ENCODE assay signal across 18 mouse cellular contexts in the genomic region with DNA sequence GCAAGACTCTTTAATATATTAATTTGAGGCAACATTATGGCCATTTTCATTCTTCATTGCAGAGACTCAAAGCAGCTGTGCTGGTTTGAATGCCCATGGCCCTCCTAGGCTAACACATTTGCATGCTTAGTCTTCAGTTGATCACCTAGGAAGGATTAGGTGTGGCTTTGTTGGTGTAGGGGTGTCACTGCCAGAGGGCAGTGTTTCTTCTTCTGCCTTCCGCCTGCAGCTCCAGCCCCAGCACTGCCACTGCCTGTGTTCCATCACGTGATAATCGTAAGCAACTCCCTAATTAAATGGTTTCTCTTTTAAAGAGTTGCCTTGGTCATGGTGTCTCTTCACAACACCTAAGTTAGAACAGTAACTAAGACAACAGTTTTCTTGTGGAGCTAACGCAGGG. TPM values are rescaled to one million over a fixed set of nuclear protein-coding genes. Genes with fewer than 3 reads are reported as not detected.
DNase-seq lines count a peak whose midpoint lies in the region; ATAC-seq and TF ChIP-seq lines count a peak whose summit lies in the region.
"Had no signal": no experiment of that assay in that cellular context is flagged by ENCODE, and none has a peak within 500 bp of the region (broad histone marks: within the 10 kb centered on the region; RNA-seq: fewer than 3 reads in every experiment).

No protein-coding gene starts in this region.

- peak; percentile 21; the same call in 1 of the 2 replicates for TF ChIP-seq CTCF in lung, postnatal 0 days (IDR thresholded peaks at IDR 0.05)
- peak in 1 of 2 experiments; percentile 23; a peak in 1 of 4 replicates for TF ChIP-seq CTCF in CH12.LX (conservative IDR thresholded peaks at IDR 0.05 in 1 of 2, IDR thresholded peaks at IDR 0.05 in 1 of 2; ENCODE audit: low read depth in 2 of 2, low read length in 2 of 2)
- 0 out of 2 replicates have a peak, but pooled peaks have one; percentile 4 for TF ChIP-seq CTCF in stomach, postnatal 0 days (IDR thresholded peaks at IDR 0.05; ENCODE audit: low read depth)

- H3K79me2 ChIP-seq in CH12.LX (replicated peaks; ENCODE audit: control insufficient read depth, extremely low read depth, insufficient read depth, poor library complexity, severe bottlenecking) = no peaks in the 10 kb centered on the region

- no peaks in the 10 kb centered on the region for H3K36me3 ChIP-seq in lung, postnatal 0 days (ENCODE audit: insufficient read depth, low read length)
- no peaks in the 10 kb centered on the region for H3K36me3 ChIP-seq in CH12.LX (replicated peaks in 1 of 2; ENCODE audit: control insufficient read depth in 1 of 2, insufficient read depth in 1 of 2, low read length in 1 of 2)
- H3K36me3 ChIP-seq in stomach, postnatal 0 days (ENCODE audit: control insufficient read depth, insufficient read depth, low read length) = no peaks in the 10 kb centered on the region; the same call in 1 of the 2 replicates
- H3K36me3 ChIP-seq: forebrain, embryonic 15.5 days; hindbrain, embryonic 15.5 days had no signal

- 70% methylated on average over 4 of the region's 4 CpGs for WGBS in lung, postnatal 0 days
- 70% methylated on average over 4 of the region's 4 CpGs for WGBS in stomach, postnatal 0 days

- ATAC-seq in lung, postnatal 0 days = no peak
- no peak for ATAC-seq in stomach, postnatal 0 days (ENCODE audit: low FRiP score, low TSS enrichment)
- ATAC-seq: forebrain, embryonic 15.5 days; Patski had no signal

- no peak overlapping the region for H3K27ac ChIP-seq in lung, postnatal 0 days (ENCODE audit: low read length)
- H3K27ac ChIP-seq in CH12.LX (ENCODE audit: insufficient read depth, low read depth) = no peak overlapping the region
- H3K27ac ChIP-seq in stomach, postnatal 0 days (replicated peaks) = no peak overlapping the region
- H3K27ac ChIP-seq: embryonic facial prominence, embryonic 12.5 days; forebrain, embryonic 15.5 days; heart, embryonic 13.5 days; hindbrain, embryonic 15.5 days had no signal

- peaks cover 3% of the 10 kb centered on the region; the same call in 1 of the 2 replicates for H3K4me1 ChIP-seq in lung, postnatal 0 days (ENCODE audit: insufficient read depth, low read depth, low read length)
- peaks cover 2 to 14% of the 10 kb centered on the region in 2 experiments; a peak in 3 of 4 replicates for H3K4me1 ChIP-seq in CH12.LX (ENCODE audit: control insufficient read depth in 1 of 2, insufficient read depth in 2 of 2)
- H3K4me1 ChIP-seq in stomach, postnatal 0 days (replicated peaks; ENCODE audit: control insufficient read depth, insufficient read depth) = no peaks in the 10 kb centered on the region
- H3K4me1 ChIP-seq: hindbrain, embryonic 15.5 days had no signal

- TF ChIP-seq RAD21 in CH12.LX (IDR thresholded peaks at IDR 0.05; ENCODE audit: low read depth, low read length) = no peak

- no peaks in the 10 kb centered on the region for H3K27me3 ChIP-seq in lung, postnatal 0 days (replicated peaks; ENCODE audit: insufficient read depth, low read length)
- no peaks in the 10 kb centered on the region for H3K27me3 ChIP-seq in CH12.LX (replicated peaks)
- no peaks in the 10 kb centered on the region for H3K27me3 ChIP-seq in stomach, postnatal 0 days (ENCODE audit: control insufficient read depth, insufficient read depth, low read length)
- H3K27me3 ChIP-seq: embryonic facial prominence, embryonic 12.5 days; forebrain, embryonic 15.5 days; heart, embryonic 13.5 days; hindbrain, embryonic 15.5 days; Patski had no signal

- TF ChIP-seq POLR2A in CH12.LX (IDR thresholded peaks at IDR 0.05; ENCODE audit: low read depth, low read length) = no peak

- intact Hi-C loops in gastrocnemius, postnatal 14 days (cut with DNase I; ENCODE audit: low total_unique reads) = no loop called here

- no peak for TF ChIP-seq EP300 in lung, postnatal 0 days (IDR thresholded peaks at IDR 0.05)
- no peak for TF ChIP-seq EP300 in CH12.LX (IDR thresholded peaks at IDR 0.05; ENCODE audit: low read length)
- TF ChIP-seq EP300 in stomach, postnatal 0 days (optimal IDR thresholded peaks at IDR 0.05) = no peak

- H3K4me2 ChIP-seq in lung, postnatal 0 days (replicated peaks; ENCODE audit: low read depth, low read length) = no peak overlapping the region
- no peak overlapping the region for H3K4me2 ChIP-seq in CH12.LX (ENCODE audit: insufficient read depth, low read depth, poor library complexity, severe bottlenecking)
- no peak overlapping the region for H3K4me2 ChIP-seq in stomach, postnatal 0 days (replicated peaks; ENCODE audit: low read depth)
- H3K4me2 ChIP-seq: embryonic facial prominence, embryonic 12.5 days; forebrain, embryonic 15.5 days; heart, embryonic 13.5 days; hindbrain, embryonic 15.5 days had no signal

- DNase-seq in lung, postnatal 0 days (ENCODE audit: low spot score) = no peak
- DNase-seq in lung, adult 18-20 months = no peak
- DNase-seq in CH12.LX (ENCODE audit: extremely low read depth) (no peak), ZHBTc4 (ENCODE audit: low read depth, low spot score) (peak; percentile 42)
- no peak for DNase-seq in stomach, postnatal 0 days (ENCODE audit: low spot score)
- DNase-seq in gastrocnemius, postnatal 14 days = no peak
- DNase-seq in thymus, postnatal 4 days = no peak
- DNase-seq: adrenal gland, adult 2 months; adrenal gland, postnatal 25 days; cerebellum, adult 18-20 months; cerebellum, postnatal 14 days; gastrocnemius, postnatal 10 days; heart, postnatal 36 days had no signal

- in situ Hi-C loops in CH12.LX (cut with MboI; ENCODE audit: low pct_ligation_motif_present, low pct_unique_long_range_greater_than_20kb, low sequenced_read_pairs) = no loop called here

- no peaks in the 10 kb centered on the region for H3K9me3 ChIP-seq in lung, postnatal 0 days (ENCODE audit: low read length)
- no peaks in the 10 kb centered on the region for H3K9me3 ChIP-seq in CH12.LX (replicated peaks; ENCODE audit: low read length)
- no peaks in the 10 kb centered on the region for H3K9me3 ChIP-seq in stomach, postnatal 0 days (ENCODE audit: control insufficient read depth, low read length)
- H3K9me3 ChIP-seq: embryonic facial prominence, embryonic 12.5 days; forebrain, embryonic 15.5 days; heart, embryonic 13.5 days; hindbrain, embryonic 15.5 days had no signal

- dilution Hi-C loops in CH12.LX (cut with MboI; ENCODE audit: extremely low pct_ligation_motif_present, extremely low pct_unique_long_range_greater_than_20kb, low sequenced_read_pairs) = no loop called here

- H3K9ac ChIP-seq in lung, postnatal 0 days (replicated peaks; ENCODE audit: low read depth) = no peak overlapping the region
- H3K9ac ChIP-seq in CH12.LX (ENCODE audit: insufficient read depth, low read depth) = no peak overlapping the region
- H3K9ac ChIP-seq in stomach, postnatal 0 days (ENCODE audit: low read length) = no peak overlapping the region
- H3K9ac ChIP-seq: embryonic facial prominence, embryonic 12.5 days; forebrain, embryonic 15.5 days; heart, embryonic 13.5 days; hindbrain, embryonic 15.5 days had no signal

- H3K4me3 ChIP-seq in lung, postnatal 0 days (ENCODE audit: low read depth, low read length) = no peak overlapping the region
- no peak overlapping the region for H3K4me3 ChIP-seq in CH12.LX (replicated peaks in 1 of 3; ENCODE audit: low read depth in 2 of 3, low read length in 2 of 3, poor library complexity in 1 of 3)
- no peak overlapping the region for H3K4me3 ChIP-seq in stomach, postnatal 0 days (ENCODE audit: low read depth, low read length)
- H3K4me3 ChIP-seq: embryonic facial prominence, embryonic 12.5 days; forebrain, embryonic 15.5 days; heart, embryonic 13.5 days; hindbrain, embryonic 15.5 days had no signal

TF ChIP-seq in CH12.LX, 34 proteins besides CTCF, POLR2A, EP300 and RAD21:
- TF ChIP-seq USF1 (IDR thresholded peaks at IDR 0.05; ENCODE audit: low read depth, low read length) (0 out of 2 replicates have a peak, but pooled peaks have one; percentile 11), ETS1 (conservative IDR thresholded peaks at IDR 0.05; ENCODE audit: low read depth, low read length) (no peak)

RNA-seq across cellular contexts. Expression of gene Rftn2, which starts 13.8 kb away (rescaled TPM):
- polyA plus RNA-seq in lung, postnatal 0 days (2015; fragmentation: Nextera tagmentation; extraction: Ambion mirVana) = 13.6 and 13.9 TPM in 2 replicates
- 0.88 and 1.4 TPM in 2 replicates for total RNA-seq in CH12.LX (2012; rRNA removed)
- 0.96 and 1.1 TPM in 2 replicates for total RNA-seq in CH12.LX (2014; rRNA removed)
- 0.91 and 1.4 TPM in 2 replicates for polyA plus RNA-seq in CH12.LX (2012; ENCODE audit: insufficient read length, low read depth)
- 3.0 TPM in 2 replicates for polyA plus RNA-seq in stomach, postnatal 0 days (2015; fragmentation: Nextera tagmentation; extraction: Ambion mirVana)
- total RNA-seq in gastrocnemius, postnatal 14 days (2021) = 1 to 10 TPM; 8.8 to 9.2 TPM

RNA-seq across cellular contexts. Expression of gene Mars2, which starts 24.2 kb away (rescaled TPM):
- 1.3 and 1.4 TPM in 2 replicates for polyA plus RNA-seq in lung, postnatal 0 days (2015; fragmentation: Nextera tagmentation; extraction: Ambion mirVana)
- total RNA-seq in CH12.LX (2012; rRNA removed) (4.5 and 5.7 TPM in 2 replicates), CH12.LX (2014; rRNA removed) (5.6 and 5.8 TPM in 2 replicates)
- 3.5 and 3.7 TPM in 2 replicates for polyA plus RNA-seq in CH12.LX (2012; ENCODE audit: insufficient read length, low read depth)
- polyA plus RNA-seq in stomach, postnatal 0 days (2015; fragmentation: Nextera tagmentation; extraction: Ambion mirVana) = 1.7 and 2.0 TPM in 2 replicates
- total RNA-seq in gastrocnemius, postnatal 14 days (2021) = 1 to 10 TPM; 3.7 to 3.8 TPM
